Mouse (Mus musculus) naive thymus-derived CD4-positive, alpha-beta T cell, adult 2 months (primary cell): Measurements from ENCODE around the gene Prkcsh.

Experiments
- DNase-seq: peaks from one replicate; pipeline ENCODE4 v3.0.0-alpha.2; 2011; ENCODE audit warnings: low read depth

Prkcsh gene

DNA sequence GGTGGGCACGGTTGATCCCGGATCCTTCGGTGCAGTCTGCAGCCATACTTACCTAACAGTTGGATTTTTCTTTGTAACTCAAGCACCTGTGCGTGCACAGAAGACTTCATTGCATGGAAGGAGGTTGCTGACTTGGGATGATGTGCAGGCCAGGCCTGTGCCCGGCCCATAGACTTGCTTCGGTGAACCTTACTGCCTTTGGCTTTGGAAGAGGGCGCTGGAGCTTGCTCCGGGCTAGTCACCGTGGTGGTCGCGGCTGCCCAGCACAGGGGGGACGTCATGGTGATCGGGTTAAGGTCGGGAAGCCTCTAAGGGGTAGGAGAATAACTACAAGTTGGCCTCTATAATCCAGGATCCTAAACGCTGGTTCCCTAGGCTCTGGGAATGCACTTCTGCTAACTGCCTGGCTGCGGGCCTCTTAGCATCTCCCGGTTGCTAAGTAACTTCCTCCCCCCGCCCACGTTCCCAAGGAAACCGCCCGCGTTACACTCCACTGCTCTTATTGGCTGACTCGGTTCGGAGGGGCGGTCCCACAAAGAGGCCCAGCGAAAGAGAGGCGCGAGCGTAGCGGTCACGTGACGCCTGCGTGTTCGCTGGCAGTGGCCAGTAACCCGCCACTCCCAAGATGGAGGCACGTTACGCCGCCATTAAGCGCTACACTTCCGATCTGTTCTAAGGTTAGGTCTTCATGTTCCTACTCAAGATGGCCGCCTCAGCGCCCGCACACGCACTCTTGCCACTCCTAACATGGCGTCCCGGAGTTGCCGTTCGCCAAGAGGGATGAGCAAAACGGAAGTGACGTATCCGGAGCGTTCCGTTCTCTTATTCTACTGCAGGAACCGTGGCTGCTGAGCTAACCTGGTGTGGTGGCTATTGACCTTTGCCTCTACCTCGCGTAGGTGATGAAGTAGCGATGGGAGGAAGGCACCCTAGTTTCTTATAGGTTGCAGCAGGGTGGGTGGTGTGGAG, at the start of gene Prkcsh, which contains the start of gene Ccdc151:
Prkcsh (plus strand) TSS at position 613 of the 969 bp plus-strand sequence.
Ccdc151 (minus strand) TSS at position 441 of the 969 bp plus-strand sequence.
- peak; percentile 100 for DNase-seq

DNA sequence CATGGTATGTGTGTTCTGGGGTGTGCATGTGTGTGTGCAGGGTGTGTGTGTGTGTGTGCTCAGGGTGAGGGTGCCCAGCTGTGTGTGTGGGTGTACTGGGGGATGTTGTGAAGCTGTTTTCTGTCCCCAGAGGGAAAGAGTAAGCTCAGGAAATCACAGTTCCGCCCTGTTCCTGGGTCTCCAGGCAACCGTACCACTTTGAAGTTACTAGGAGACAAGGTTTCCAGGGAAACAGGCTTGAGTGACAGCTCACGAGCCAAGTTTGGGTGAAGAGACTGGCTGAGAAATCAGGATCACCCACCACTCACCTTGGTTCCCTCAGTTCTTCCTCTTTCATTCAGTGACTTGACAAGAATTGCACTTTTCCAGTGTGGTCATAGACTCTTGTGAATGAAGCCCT, 49.0 kb upstream of the Prkcsh start:
- peak; percentile 23 for DNase-seq

DNA sequence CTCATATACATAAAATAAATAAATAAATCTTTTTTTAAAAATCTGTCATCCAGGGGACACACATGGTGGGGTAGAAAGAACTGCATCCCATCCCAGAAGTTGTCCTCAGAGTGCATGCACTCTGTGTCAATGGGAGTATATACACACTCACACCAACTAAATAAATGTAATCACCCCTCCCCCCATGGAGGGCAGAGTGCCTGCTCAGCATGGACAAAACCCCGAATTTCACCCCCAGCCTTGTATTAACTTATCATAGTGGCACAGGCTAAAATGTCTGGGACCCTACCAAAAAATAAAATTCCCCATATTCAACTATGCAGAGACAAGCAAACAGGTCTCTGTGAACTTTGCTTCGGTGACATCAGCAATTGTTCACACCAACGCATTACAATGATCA, 48.0 kb upstream of the Prkcsh start:
- DNase-seq = no peak

DNA sequence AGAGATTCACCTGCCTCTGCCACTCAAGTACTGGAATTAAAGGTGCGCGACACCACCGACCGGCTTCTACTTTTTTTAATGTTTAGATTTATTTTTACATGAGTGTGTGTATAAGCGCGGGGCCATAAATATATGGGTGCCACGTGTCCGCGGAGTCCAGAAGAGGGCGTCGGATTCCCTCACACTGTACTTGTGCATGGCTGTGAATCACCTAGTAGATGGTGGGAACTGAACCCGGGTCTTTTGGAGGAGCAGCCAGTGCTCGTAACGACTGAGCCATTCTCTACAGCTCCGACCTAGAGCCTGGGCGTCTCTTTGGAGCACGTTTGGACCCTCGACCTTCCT, 47.4 kb upstream of the Prkcsh start:
- no peak for DNase-seq

DNA sequence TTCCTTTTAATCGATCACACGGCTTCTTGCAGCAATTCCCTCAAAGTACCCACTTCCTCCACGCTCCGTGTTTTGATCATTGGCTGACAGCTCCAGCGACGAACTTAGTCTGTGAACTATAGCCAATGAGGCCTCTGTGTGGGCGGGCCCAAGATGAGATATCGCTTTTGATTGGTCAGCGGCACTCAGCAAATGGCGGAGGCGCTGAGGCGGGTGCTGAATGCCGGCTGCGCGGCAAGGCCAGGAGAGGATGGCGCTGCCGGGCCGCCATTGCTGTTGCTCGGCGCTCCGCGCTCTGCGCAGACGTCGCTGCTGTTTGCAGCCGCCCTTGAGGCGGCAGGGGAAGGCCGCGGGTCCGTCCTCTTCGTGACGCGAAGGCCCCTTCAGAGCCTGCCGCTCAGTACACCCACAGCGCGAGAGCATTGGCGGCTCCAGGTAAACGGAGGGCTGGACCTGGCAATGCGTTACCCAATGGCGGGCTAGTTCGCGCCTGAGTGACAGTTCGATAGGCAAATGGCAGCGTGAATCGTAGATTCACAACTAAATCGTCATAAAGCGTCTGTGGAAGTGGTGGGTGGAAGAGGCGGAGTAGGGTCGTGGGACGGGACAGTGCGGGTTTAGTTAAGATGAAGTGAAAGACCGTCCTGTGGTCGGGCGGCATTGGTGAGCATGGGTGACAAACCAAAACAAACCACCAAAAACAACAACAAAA, 46.9 kb upstream of the Prkcsh start, which contains the start of gene Swsap1:
Swsap1 (plus strand) TSS at position 186 of the 712 bp plus-strand sequence.
- DNase-seq = peak; percentile 99

DNA sequence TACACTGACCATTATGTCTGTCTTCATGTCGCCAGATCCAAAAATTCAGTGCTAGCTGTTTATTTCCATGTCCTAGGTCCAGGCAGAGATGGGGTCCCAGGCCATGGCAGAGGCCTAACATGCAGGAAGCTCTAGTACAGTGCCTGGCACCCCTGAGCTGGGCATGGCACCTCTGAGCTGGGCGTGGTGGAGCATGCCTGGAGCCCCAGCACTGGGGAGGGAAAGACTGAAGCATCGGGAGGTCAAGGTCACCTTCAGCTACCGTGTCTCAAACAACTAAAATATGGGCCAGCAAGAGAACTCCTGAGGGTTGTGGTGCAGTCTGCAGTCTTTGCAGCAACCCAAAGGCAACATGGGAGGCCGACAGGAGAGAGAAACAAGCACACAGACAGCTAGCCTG, 44.2 kb upstream of the Prkcsh start:
- DNase-seq = no peak

DNA sequence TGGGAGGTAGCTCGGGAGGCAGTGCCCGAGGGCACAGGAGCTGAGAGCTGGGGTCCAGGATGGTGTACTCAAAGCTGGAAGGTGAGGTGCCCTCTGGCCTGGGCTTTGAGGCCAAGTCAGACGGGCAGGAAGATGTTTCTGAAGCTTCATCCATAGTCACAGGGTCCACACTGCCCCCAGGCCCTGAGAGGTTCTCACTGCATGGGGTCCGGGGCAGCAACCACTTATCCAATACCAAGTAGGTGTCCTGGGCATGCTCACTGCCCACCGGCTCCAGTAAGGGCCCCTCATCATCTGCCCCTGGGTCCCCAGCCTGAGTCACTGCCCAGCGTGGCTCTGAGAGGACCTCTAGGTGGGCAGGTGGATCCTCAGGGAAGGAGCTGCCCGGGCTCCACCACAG, 43.4 kb upstream of the Prkcsh start:
- DNase-seq = no peak

DNA sequence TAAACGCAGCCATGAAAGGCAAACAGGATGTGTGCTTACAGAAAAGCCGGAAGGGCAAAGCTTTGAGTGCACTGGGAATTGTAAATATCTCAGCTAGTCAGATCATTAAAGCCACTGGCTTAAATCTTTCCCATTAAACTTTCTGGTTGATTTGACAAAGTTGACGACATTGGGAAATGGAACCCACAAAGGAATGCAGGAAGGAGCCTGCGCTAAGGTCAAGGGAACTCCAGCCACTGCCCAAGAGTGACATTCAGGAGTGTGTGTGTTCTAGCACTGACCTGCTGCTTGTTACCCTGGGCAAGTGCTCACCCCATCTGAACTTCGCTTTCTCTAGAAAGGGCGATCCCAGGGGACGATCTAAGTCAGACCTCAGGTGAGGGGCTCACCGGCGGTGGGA, 42.5 kb upstream of the Prkcsh start:
- no peak for DNase-seq

DNA sequence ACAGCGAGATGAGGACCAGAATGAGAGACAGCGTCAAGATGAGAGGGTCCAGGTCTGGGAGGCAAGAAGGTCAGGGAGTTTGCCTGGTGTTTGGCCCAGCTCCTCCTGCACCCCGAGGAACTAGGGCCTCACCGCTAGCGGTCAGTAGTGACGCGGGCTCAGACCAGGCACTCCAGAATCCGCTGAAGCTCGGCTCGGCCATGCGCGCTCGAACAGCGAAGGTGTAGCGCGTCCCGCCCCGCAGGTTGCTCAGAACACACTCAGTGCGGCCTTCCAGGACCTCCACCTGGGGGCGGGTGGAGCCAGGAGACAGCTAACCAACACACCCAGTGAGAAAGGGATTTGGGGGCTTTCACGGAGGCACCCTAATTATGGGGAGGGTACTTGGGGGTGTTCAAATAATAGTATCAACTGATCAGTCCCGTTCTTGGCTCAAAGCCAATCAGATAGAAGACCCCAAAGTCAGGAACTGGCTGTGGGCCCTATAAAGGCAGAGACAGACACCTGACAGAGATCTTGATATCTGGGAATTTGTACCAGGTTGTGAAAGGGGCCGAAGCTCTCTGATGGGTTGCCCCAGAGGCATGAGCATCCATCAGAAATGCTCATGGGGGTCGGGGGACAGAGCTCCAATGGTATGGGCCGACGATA, 41.9 kb upstream of the Prkcsh start:
- DNase-seq = no peak

DNA sequence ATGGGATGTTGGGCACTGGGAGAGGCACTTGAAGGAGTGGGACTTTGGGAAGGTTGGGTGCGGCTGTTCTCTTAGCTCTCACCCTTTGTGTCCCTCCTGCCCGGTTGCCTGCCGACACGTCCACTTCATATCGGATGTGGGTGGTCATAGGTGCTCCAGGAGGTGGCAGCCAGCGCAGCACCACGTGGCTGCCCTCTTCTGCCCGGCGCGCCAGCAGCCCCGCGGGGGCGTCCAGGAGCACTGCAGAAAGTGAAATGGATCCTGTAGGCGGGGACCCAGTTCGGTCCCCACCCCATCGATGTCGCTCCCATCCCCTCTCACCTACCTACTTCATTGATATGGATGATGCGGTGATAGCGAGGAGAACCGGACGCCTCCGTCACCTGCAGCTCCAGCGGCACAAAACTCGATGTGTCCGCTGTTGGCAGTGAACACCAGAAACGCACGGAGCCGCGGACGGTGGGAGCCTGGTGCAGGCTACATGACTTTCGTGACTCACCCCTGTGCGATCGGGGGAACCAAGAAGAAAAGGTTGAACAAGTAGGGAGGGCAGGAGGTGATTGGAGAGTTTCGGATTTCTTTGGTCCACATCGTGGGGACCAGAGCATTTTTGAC, 41.1 kb upstream of the Prkcsh start:
- peak; percentile 23 for DNase-seq

DNA sequence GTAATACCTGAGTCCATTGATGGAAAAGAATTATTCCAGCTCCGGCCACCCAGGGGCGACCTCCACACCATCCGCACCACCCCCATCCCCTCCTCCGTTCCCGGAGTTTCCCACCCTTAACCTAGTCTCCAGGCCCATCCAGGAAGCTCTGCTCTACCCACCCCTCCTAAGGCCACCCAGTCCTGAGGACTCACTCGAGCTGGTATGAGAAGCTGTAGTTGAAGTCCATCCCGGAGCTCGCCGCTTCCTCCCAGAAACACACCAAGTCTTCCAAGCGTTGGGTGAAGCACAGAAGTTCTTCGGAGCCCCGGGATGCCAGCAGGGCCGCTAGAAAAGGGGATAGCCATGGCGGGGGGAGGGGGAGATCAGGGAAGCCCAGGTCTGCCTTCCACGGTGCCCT, 40.6 kb upstream of the Prkcsh start:
- DNase-seq = no peak

DNA sequence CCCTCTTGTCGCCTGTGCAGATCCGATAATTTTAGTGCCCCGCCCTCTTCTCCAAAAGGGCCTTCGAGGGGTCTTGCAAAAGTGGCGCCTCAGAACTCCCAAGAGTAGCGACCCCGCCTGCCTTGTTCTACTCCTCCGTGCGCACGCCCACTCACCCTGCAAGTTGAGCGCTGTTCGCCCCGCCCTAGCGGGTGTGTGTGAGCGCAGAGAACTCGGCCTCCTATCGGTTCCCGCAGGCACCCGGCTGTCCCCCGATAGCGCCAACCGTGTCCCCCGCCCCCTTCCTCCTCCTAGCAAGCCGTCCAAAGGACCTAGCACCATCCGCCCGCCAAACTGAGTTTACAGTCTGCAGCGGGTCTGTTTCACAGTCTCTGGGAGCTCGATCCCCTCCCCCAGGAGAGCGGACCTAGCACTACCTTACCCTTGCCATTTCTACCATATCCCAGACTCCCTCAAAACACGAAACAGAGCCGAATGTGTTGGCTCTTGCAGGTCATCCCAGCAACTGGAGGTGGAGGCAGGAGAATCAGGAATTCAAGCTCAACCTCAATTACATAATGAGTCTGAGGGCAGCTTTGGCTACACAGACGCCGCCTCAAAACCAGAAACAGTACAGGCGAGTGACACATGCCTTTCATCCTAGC, 40.1 kb upstream of the Prkcsh start:
- peak; percentile 62 for DNase-seq

DNA sequence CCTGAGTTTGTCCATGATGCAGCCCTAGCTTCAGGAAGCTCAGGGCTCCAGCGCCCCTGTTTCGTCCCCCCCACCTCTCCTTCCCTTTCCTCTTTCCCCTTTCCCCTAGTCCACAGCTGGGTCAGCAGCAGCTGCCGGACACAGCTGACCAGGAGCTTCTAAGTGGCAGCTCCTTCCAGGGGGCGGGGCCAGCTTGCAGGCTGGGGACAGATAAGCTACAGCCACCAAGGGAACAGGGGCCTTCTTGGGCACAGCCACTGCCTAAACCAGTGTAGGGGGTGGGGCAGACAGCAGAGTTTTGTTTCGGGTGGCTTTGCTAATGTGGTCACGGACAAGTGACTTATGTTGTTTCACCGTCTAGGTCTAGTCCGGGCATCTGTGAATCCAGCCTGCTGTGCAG, 39.2 kb upstream of the Prkcsh start, which contains the start of gene Epor:
Epor (minus strand) TSS at position 90 of the 400 bp plus-strand sequence.
- DNase-seq = no peak

DNA sequence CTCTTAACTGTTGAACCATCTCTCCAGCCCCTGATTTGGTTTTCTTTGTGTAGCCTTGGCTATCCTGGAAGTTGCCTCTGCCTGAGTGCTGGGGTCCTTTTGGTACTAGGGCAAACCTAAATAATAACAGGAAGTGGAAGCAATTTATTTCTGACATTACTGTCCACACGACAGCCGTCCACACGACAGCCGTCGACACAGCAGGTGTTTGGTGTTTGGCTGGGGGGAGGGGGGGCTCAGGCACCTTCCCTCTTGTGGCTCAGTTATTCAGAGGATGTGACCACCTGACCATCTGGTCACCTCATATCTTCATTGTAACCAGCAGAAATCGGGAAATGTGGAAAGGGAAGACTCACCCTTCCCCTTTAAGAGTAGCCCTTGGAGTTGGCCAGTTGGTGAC, 33.7 kb upstream of the Prkcsh start:
- no peak for DNase-seq

DNA sequence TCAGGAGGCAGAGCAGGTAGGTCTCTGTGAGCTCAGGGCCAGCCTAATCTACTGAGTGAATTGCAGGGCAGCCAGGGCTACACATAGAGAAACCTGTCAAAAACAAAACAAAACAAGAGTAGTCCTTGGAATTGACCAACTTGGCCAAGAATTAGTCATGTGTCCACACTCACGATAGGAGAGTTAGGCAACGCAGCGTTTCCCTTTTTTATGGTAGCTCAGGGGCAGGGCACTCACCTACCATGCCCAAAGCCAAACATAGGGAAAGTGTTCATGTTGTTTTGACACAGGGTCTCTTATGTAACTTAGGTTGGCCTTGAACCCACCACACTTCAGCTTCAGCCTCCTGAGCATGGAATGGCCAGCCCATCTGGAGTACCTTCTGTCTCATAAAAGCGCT, 33.3 kb upstream of the Prkcsh start:
- DNase-seq = no peak

DNA sequence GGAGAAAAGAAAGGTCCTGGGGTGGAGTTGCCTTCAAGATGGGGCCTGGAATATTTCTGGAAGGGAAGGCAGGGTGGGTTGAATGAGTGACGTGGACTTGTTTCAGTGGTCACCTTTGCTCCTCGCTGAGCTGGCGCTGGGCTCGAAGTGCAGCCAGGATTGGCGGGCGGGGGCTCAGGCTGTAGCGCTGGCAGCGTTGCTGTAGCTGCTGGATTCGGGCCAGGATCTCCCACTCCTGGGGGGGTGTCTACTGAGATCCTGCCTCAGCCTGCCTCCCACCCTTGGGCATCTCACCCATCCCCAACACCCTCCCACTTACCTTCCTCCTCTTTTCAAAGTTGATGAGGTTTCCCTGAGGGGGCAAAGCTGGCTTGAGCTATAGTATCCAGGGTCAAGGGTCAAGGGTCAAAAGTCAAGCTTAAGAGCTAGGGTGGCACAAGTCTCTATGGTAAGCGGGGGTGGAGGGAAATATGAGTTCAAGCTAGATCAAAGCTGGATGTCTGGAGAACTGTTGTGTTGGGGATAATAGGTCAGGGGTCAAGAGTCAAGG, 25.9 kb upstream of the Prkcsh start:
- DNase-seq = no peak

DNA sequence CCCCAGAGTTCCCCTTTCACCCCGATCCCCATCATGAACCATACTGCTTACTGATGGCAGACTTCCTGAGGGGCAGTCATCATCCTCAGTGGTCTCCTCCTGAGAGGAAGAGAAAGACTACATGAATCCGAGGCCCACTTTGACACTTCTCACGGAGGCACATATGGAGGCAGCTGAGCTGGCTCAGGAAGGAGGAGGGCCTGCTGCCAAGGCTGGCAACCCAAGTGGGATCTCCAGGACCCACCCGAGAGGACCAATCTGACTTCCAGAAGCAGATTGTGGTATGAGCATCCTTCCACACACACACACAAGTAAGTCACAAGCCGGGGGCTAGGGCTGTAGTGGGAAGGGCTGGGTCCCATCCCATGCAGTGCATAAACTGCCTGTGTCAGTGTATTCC, 25.3 kb upstream of the Prkcsh start:
- no peak for DNase-seq

DNA sequence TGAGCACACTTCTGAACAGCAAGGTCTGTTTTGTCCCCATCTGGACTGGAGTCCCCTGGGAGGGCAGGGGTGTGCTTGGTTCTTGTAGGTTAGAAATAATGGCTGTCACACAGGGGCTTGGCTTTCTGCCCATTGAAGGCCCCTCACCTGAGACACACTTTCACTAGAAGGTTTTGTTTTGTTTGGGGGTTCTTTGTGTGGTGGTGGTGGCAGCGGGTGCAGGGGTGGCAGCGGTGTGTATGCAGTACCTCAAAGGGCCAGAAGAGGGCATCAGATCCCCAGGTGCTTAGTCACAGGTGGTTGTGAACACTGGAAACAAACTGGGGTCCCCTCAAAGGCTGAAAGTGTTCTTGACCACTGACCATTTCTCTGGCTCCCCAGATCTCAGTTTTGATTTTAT, 24.6 kb upstream of the Prkcsh start:
- DNase-seq = peak; percentile 75

DNA sequence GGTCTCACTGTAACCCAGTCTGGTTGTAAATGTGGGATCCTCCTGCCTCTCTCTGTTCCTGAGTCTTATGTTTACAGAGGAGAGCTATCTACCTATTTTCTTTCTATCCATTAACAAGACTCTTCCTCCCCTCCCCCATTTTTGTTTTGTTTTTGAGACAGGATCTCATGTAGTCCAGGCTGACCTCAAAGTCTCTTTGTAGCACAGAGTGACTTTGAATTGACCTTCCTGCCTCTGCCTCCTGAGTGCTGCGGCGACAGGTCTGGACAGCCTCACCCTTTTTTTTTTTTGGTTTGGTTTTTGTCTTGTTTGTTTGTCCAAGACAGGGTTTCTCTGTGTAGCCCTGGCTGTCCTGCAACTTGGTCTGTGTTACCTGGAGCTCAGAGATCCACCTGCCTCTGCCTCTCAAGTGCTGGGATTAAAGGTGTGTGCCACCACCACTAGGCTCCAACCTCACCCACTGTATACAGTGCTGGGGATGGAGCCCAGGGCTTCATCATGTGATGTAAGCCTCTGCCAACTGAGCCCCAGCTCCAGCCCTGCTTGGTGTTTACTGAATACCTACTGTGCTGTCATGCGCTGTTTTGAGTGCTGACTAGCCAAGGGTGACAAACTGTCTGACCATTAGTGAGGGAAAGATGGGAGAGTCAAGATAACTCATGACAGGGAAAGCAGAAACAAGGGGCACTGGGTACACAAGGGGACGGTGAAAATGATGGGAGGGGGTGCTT, 24.0 kb upstream of the Prkcsh start:
- DNase-seq = no peak

DNA sequence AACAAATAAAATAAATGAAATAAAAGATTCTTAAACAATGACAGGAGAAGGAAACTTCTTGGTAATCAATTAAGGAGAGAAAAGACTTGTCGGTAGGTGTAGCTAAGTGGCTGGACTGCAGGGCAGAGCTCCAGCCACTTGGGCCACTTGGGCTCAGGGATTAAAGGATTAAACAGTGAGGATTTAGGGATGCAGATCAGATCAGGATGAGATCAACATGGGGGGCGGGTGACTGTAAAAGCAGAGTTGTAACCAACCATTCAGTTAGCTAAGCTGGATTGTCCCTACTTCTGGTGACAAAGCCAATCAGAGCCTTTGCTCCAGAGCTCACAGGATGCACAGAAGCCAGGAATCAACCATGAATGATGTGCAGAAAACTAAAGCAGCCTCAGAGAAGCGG, 18.7 kb upstream of the Prkcsh start:
- no peak for DNase-seq
